Mouse (Mus musculus) testis, postnatal 10 days (tissue): ENCODE measurements around the gene Dpf2.
"Not testable (repeated sequence)": the region's sequence is repeated elsewhere in the genome, so short reads cannot be mapped to it uniquely, and the experiment has no call there.

Experiments used
- DNase-seq: peaks from one replicate; pipeline ENCODE4 v3.0.0; 2021; ENCODE audit warnings: low spot score

Dpf2 gene

DNA sequence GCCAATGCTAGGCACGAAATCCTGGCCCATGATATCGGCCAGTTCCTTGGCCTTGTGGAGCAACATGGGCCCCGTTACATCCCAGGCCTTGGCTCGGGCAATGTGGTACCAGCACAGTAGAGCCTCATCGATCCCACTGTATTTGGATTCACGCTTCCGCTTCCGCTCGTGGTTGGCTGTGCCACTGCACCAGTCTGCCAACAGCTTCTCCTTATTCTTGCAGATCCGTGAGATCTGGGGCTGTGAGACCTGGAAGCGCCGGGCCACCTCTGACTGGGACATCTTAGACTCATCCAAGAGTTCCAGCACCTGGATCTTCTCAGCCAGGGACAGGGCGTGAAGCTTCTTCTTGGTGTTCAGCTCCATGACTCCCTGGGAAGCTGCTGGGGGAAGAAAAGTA, 20.1 kb downstream of the Dpf2 start:
- no peak for DNase-seq

GRCm38 (mm10) chr19:5892262-5892661, 20.5 kb downstream of the Dpf2 start:
- DNase-seq = no peak

DNA sequence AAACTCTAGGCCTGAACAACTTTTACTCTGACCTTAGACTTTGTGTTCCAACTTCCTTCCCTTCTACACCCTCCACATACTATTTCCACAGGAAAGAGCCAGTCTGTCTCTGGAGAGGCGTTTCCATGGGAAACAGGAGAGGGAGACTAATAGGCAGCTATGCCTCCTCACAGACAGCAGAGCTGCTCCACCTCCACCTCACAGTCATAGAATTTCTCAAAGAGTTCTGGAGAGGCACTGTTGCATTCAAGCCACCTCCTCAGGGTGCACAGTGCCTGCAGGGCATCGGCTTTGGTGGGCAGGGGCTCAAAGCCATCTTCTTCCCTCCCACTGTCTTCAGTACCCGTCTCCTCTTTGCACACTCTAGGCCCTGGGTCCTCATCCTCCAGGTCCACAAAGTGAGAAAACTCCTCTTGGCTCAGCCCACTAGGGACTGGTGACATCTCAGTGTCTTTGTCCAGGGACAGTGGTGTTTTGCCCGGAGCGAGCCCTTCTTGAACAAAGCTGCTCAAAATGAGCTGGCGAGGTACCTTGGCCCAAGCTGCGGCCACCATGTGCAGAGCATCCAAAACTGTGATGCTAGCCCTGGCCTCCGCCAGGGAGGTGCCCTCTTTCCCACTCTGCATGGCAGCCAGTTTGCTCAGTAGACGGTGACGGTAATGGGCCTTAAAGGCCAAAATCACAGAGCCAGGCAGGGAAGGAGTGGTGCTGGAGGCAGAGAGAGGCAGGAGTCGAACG, 21.1 kb downstream of the Dpf2 start:
- DNase-seq = no peak

DNA sequence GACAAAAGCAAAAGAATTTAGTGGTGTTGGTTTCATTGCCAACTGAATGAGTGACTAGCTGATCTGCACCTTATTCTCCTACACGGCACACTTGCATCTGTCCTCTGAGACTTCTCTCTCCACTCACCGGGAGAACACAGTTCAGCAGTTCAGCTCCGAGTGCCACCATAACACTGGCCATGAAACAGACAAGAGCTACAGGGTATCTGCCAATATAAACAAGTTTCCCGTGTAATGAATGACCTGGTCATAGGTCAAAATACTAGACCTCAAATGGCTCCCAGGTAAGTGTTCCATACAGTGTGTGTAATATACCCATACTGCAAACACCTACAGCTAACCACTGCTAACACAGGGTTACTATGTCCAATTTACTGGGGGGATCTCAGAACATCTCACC, 23.6 kb downstream of the Dpf2 start:
- DNase-seq = no peak

DNA sequence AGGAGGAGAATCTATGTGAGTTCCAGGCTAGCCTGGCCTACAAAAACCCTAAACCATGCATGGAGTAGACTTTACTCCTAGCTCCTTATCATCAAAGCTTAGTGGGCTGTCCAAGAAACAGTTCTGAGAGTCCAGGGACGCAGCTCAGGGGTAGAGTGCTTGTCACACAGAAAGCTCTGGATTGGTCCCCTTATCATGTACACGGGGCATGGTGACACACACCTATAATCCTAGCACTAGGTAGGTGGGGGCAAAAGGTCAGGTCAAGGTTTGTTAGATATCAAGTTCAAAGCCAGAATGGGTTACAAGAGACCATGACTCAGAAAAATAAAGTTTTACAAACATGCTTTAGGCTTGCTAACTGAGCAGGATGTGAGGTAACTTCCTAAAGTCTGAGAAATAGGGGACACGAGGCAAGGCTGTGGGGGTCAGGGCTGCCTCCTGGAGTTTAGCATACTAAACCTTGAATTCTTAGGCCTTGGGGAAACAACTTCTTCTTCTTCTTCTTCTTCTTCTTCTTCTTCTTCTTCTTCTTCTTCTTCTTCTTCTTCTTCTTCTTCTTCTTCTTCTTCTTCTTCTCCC, 25.5 kb downstream of the Dpf2 start:
- DNase-seq = no peak

DNA sequence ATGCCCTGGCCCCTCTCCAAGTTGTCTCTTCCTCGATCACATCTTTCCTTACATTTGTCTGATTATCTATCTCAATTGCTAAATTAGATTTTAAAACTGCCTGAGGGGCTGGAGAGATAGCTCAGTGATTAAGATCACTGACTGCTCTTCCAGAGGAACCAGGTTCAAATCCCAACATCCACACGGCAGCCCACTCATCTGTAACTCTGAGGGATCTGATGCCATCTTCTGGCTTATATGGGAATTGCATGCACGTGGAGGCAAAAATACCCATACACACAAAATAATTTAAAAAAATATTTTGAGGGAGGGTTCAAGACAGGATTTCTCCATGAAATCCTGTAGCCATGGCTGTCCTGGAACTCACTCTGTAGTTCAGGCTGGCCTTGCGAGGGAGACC, 27.0 kb downstream of the Dpf2 start:
- DNase-seq = no peak

DNA sequence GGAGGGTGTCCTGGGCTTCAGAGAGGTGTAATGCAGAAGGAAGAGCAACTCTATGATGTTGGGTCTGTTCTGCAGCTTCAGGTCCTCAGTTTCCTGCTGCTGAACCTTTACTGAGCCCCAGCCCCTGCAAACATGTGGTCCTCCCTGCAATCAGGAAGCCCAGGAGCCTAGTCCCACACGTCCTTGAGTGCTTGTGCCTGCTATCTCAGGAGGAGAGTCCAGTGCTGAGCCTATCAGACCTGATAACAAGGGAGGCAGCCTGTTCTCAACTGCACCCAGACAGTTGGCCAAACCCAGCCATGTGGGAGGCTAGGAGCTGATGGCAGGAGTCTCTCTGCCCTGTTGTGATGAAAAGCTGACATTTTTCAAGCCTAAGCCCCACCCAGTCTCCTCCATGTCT, 28.9 kb downstream of the Dpf2 start:
- no peak for DNase-seq

DNA sequence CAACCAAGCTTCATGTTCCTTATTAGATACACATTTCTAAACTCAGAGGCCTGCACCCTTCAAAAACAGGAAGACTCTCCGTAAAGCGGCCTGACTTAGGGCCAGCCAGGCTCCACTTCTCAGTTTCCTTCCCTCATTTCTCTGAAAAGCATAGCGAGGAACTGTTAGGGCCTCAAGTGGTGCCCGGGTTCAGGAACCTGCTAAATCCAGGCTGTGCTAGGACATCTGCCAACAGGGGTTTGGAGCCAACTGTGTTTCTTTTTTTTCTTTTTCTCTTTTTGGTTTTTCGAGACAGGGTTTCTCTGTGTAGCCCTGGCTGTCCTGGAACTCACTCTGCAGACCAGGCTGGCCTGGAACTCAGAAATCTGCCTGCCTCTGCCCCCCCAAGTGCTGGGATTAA, 30.7 kb downstream of the Dpf2 start:
- not testable (repeated sequence) for DNase-seq

DNA sequence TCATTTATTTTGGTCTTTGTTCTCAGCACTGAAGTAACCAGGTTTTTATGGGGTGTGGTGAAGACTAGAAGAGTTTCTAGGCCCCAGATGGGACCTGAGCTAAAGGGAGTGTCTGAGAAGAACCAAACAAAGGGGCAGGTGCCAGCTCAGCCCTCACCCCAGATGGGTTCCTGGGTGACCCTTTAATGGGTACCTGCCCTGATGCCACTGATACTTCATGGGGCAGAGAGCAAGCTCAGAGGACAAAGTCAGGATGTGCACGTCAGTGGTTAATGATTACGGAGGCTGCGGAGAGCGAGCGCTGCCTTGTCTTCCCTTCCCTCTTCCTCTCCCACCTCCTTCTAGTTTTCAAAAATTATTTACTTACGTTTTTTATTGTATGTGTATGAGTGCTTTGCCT, 31.7 kb downstream of the Dpf2 start:
- DNase-seq = no peak

- DNase-seq = no peak
These were observed 33.1 kb downstream of the Dpf2 start for GRCm38 (mm10) chr19:5879735-5880134.

DNA sequence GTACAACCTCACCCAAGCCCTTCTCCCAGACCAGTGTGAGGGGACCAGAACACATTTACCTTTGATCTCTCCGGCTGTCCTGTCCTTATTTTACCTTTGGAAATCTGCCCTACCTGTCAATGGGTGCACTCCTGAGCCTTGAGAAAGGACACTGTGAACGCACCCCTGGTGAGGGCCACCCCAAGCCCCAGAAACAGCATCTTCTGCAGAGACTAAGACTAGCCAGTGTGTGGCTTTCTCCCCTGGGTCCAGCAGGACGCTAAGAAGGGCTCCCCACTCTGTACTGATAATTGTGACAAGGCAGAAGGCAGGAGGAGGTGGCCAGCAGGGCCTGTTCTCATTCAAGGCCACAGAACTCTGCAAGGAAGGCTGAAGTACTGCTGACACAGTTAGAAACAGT, 33.9 kb downstream of the Dpf2 start:
- DNase-seq = no peak

GRCm38 (mm10) chr19:5878362-5878722, 34.5 kb downstream of the Dpf2 start:
- DNase-seq = peak; percentile 83

DNA sequence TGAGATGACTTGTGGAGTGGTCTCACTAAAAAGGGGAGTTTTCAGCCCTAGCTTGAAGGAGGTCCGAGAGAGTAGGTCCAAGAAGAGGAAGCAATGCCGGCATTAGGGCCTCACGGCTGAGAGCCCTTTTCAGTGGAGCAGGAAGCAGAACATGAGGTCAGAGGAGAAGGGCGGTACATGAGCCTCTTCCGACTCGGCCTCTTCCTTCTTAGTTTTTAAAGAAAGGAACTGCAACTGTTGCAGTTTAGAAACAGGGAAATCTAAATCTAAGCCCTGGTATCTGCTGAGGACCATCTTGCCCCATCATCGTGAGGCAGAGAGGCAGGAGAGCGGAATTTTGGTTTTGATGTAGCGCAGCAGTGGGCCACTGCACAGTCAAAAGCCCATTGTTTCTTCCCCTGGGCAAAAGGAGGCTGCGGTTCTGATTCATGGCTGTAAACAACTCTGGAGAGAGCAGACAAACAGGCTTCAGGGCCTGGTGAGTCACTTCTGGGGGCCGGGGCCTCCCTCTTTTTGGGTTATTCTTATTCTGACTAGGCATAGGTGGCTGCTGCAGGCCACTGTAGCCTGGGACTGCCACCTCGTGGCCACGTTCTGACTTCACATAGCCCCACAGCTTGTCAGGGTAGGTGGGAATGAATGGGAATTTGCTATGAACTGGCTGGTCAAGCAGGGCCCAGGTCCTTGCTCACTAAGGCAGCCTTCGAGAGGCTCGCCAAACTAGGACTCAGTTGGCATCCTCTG, 35.0 kb downstream of the Dpf2 start, which contains the start of gene Slc25a45:
Gene Slc25a45 (plus strand): TSS at position 191 of the 744 bp plus-strand sequence.
- peak; percentile 80 for DNase-seq

DNA sequence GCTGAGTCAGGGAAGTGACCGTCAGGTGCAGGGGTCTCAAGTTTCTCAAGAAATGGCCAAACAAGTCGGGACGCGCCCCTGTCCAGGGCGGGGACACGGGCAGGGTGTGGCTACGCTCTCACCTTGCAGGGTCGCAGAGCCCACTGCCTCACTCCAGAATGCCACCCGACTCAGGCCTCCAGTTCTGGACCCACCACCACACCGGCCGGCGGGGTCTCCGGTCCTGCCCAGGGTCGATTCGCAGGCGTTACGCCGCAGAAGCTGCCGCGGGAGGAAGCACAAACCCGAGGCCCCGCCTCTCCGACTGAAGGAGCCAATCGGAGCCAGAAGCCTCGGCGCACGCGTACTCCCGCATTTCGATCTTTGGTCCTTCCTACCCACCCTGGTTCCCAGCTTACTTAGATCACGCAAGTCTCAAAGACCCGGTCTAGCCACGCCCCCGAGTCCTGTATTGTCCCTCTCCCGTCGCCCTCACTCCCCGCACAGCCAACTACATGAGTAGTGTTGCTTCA, 37.8 kb downstream of the Dpf2 start, which contains the start of gene Frmd8:
Gene Frmd8 (minus strand): TSS at position 306 of the 512 bp plus-strand sequence.
- peak; percentile 97 for DNase-seq

- DNase-seq = no peak
These were observed 38.3 kb downstream of the Dpf2 start for GRCm38 (mm10) chr19:5874391-5874968.

DNA sequence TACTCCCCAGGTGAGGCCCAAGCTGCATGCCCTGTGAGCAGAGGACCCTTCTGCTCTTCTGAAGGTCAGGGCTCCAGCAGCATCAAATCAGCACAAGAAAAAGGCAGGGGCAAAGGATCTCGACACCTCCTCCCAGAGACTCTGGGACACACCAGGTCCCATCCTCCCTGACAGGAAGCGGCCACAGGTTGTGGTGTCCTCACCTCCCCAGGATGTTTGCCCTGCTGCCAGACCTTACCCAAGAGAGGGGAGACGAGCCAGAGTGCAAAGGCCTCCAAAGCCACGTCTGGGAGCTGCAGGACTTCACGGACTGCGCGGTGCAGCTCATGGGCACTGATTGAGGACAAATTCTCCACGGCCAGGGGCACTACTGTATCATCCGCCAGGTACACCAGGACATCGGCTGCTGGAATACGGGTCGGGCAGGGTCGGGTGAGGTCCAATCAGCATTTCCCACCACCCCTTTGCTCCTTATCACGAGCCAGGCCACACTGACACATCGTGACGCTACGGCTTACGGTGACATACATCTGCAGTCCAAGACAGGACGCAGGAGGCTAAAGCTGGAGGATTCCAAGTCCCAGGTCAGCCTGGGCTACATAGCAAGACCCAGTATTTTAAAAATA, 39.8 kb downstream of the Dpf2 start:
- no peak for DNase-seq

GRCm38 (mm10) chr19:5872528-5872927, 40.3 kb downstream of the Dpf2 start:
- DNase-seq = no peak

DNA sequence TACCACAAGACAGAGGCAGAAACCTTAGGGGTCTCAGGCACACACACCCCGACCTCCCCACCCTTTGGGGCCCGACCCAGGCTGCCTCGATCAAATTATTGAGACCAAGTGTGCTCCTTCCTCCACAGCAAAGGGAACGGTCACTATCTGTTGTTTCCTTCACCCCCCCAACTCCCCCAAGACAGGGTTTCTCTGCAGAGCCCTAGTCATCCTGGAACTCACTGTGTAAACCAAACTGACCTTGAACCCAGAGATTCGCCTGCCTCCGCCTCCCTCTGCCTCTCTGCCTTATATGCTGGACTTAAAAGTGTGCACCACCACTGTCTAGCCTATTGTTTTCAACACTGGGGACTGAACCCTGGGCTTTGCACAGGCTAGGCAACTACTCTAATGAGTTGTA, 41.1 kb downstream of the Dpf2 start:
- DNase-seq = peak; percentile 38

- DNase-seq = peak; percentile 54
These were observed 41.5 kb downstream of the Dpf2 start for GRCm38 (mm10) chr19:5871273-5871672.

GRCm38 (mm10) chr19:5868096-5868495, 44.7 kb downstream of the Dpf2 start:
- no peak for DNase-seq

DNA sequence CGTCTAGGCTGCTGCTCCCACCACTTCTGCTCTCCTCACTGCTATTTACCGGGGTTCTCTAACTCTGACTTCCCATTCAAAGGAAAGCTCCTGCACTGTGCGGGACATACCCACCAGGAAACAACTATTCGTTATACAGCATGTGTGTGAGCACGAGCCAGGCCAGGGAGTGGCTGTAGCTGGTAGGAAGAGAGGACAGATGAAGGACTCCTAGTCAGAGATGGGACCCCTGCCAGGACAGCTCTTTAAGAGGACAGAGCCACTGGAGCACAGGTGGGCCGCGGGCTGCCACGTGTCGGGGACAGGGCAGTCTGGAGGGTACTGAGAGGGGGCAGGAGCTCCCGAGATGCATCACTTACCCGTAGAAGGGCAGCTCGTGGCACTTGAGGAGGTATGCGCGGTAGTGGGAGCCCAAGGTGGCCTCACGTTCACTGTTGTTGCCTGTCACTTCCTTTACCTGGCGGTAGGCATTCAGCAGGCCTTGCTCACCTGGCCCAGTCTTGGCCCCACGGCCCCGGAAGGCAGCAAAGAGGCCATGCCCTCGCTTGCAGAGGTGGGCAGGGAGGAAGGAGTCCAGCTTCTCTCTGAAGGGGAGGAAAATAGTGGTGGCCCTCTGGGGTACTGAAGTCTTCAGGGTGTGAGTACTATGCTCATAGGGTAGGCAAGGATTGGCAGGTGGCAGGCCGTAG, 48.0 kb downstream of the Dpf2 start:
- DNase-seq = no peak

GRCm38 (mm10) chr19:5863776-5864175, 49.0 kb downstream of the Dpf2 start:
- DNase-seq = no peak
